Mouse (Mus musculus): Measurements from ENCODE around the gene Glis3.

Glis3 gene

DNA sequence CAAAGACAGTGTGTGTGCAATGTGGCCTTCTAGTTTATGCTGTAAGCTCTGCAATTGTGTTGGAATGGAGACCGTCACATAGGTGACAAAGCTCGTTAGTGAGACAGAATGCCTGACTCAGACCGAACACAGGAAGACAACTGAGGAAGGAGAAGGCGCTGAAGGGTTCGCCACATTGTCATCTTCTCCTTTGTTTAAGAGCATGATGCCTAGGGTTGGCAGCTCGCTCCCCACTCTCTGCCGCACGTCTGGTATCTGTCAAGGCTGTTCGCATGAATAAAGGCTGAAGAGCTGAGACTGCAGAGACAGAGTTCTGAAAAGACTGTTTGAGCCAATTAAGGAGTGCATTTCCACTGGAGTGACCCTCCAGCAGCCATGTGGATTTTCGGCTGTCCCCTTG is 452.4 kb downstream of the Glis3 start:
- DNase-seq: no peak

- no peak for DNase-seq
These were observed 454.2 kb downstream of the Glis3 start for GRCm38 (mm10) chr19:28225651-28226050.

DNA sequence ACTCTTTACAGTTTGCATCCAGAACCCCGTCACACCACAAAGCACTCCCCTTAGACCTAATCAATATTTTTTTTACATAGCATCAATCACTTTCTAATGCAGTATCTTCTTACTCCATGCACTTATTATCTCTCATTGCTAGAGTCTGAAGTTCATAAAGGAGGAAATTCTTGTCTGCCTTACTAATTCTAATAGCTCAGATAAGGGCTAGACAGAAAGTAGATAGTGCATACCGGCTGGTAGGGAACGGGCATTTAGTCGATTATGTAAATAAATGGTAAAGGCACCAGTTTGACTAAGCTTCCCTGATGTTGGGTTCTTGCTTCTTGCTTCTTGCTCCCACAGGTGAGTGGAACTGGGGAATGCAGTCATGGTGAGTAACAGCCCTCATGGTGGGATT is 468.2 kb downstream of the Glis3 start:
- DNase-seq: no peak
